Mouse (Mus musculus): ENCODE data around the gene Bcl10.
"Not testable (repeated sequence)": the region's sequence is repeated elsewhere in the genome, so short reads cannot be mapped to it uniquely, and the experiment has no call there.

Gene Bcl10

DNA sequence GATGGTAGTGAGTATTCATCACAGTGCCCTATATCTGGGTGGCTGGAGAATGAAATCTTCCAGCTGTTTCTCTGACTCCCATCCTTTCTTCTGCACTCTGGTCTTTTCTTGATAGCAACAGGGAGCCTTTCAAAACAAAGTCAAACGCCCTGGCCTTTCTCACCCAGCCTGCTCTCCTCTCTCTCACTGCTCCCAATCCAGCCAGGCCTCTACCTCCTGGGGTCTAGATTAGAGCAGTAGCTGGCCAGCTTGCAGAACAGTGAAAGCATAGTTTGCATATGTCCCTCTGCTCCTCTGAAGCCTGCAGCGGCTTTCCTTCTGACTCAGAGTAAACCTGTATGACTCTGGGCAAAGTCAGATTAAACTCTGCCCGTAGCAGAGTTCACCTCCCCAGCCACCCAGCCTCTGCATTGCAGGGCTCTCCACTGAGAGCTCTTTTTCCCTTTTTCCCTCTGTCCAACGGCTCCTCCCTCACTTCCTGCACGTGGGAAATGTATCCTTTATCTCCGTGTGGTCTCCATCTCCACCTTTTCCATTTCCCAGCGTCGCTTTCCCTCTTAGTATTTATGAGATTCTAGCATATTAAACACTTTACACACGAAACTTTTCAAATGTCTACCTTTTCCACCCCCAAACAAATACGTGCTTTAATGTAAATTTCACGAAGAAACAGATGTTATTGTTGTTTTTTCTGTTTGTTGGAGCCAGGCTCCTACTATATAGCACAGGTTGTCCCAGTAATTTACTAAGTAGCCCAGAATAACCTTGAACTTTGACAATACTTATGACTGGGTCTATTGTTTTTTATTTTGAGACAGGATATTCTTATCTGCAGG is at the start of gene Bcl10:
Gene Bcl10, plus strand, starts transcription at position 786 of the 836 bp plus-strand sequence.
- no peak for DNase-seq (ENCODE audit: low read depth, low spot score)

GRCm38 (mm10) chr3:145873271-145873670 is 49.3 kb upstream of the Bcl10 start:
- peak; percentile 93 for DNase-seq (ENCODE audit: low read depth, low spot score)

DNA sequence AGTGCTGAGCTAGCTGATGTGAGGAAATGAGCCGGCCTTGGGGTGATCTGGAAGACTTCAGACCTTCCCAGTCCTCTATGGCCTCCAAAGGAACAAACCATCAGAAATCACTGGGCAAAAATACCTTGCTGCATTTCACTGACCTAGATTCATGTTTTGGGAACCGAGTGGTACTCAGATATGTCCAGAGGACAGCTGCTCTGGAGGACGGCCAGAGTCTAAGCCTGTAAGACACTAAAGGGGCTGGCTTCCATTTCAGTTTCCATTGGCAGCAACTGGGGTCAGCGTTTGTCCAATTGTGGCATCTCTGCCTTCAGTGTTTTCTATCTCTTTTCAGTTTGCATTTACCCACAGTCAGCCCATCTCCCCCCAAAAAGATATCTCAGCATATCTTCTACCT is 48.5 kb upstream of the Bcl10 start:
- DNase-seq (ENCODE audit: low read depth, low spot score), result no peak

DNA sequence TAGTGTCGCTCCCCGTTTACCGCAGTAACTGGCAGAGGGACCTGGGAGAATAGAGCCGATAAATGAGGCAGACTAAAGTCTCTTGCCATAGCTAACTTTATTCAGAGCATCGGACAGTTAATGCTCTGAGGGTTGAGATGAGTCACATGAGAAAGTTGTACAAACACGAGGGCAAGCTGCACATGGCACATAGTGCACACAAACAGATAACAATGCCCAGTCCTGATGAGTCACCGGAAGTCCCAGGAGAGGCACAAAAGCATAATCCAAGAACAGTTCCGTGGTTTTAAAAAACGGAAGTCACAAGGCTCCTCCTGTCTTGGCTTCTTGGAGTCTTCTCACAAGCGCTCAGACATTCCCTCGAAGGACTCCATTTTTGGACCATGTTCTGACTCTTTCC is 46.5 kb upstream of the Bcl10 start:
- peak; percentile 36 for DNase-seq (ENCODE audit: low read depth, low spot score)

GRCm38 (mm10) chr3:145878867-145879266 is 43.7 kb upstream of the Bcl10 start:
- DNase-seq (ENCODE audit: low read depth, low spot score), result not testable (repeated sequence)

- DNase-seq (ENCODE audit: low read depth, low spot score), result no peak
Measured at GRCm38 (mm10) chr3:145880335-145880734, 42.3 kb upstream of the Bcl10 start.

- no peak for DNase-seq (ENCODE audit: low read depth, low spot score)
Measured at GRCm38 (mm10) chr3:145882076-145882874, 40.3 kb upstream of the Bcl10 start.

- DNase-seq (ENCODE audit: low read depth, low spot score), result no peak
Measured at GRCm38 (mm10) chr3:145883233-145883632, 39.4 kb upstream of the Bcl10 start.

DNA sequence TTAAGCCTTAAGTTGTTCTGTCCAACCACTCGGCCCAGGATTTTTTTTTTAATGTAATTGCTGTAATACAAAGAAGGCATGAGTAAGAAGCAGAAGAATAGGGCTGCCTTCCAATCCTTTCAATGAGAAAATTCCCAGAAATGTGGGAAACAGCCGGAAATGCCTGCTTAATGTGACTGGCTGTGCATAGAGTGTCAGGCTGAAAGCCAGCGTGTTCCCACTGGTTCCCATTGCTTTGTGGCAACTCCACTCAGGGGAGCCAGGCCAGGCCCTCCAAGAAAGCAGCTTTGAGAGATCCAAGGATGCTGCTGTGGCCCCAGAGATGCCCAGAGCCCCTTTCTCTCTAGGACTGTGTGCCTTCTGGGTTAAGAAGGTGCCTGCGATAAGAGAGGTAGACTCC is 37.2 kb upstream of the Bcl10 start:
- no peak for DNase-seq (ENCODE audit: low read depth, low spot score)

DNA sequence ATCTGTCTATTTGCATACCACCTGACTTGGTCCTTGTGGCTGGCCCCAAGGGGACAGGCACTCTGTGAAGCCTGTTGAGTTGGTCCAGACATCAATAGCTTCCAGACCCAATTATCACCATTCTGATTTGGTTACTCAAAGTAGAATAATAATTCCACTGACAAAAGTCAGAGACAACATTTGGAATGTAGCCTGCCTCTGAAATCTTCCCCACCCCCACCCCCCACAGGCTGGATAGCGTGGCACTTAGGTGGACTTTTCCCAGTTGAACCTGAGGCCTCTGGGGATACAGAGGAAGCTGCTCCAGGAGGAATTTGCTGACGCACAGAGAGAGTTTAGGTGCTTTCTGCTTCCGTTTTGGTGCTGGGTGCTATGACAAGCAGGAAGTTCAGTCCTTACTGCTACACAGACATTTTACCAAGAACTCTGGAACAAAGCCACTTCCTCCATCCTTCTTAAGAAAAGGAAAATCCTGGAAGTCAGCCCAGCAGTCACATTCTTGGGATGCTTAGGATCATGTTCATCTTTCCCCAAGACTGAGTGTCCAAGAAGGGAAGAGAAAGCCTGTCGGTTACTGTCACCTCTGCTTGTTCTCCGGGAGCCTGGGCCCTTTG is 36.6 kb upstream of the Bcl10 start:
- peak; percentile 50 for DNase-seq (ENCODE audit: low read depth, low spot score)

- DNase-seq (ENCODE audit: low read depth, low spot score), result no peak
Measured at GRCm38 (mm10) chr3:145887430-145887971, 35.1 kb upstream of the Bcl10 start.

DNA sequence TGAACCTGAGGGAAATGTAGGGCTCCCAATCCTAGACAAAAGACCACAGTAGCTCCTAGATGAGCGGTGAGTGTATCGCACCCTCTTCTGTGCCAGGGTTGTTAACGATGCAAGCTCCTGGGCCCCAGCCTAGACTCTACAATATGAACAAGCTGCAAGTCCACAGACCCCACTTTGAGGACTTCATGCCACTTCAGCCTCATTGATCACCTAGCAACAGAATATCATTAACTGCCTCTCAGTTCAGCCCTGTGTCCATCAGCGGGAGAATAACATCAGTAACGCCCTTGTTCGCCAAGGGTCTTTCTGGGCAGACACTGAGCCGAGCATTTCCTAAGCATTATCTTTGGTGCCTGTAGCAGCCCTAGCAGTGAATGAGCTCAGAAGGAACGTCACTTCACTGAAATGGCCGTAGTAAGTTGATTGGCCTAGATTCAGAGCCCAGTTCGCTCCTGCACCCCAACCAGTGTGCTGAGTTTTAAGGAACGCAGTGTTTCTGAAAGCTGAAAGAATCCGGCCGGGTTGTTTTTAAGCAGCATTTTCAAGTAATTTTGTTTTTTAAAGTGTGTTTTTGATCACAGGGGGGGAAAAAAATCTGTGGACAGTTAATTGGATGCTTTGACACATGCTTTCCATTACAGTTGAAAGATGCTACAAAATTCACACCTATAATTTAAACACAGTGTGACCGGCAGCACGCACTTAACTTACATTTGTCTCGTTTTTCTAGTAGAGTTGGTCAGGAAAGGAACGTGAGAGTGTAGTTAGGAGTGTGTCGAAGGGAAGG is 32.1 kb upstream of the Bcl10 start:
- DNase-seq (ENCODE audit: low read depth, low spot score), result no peak

DNA sequence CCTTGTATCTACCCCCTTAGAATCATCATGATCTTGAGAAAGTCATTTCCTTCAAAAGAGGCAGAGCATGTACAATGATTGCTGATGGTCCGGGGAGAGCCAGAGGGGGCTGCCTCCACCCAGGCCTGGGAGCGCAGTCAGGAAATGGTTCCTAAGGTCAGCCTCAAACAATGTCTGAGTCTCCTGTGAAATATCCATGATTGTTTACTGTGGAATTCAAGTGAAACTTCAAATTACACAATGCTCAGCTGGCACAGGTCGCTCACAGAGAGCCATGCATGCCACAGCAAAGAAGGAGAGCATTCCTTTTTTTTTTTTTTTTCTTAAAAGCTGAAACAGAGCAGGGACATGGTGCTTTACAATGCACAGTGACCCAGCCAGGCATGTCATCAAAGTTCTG is 30.2 kb upstream of the Bcl10 start:
- no peak for DNase-seq (ENCODE audit: low read depth, low spot score)

DNA sequence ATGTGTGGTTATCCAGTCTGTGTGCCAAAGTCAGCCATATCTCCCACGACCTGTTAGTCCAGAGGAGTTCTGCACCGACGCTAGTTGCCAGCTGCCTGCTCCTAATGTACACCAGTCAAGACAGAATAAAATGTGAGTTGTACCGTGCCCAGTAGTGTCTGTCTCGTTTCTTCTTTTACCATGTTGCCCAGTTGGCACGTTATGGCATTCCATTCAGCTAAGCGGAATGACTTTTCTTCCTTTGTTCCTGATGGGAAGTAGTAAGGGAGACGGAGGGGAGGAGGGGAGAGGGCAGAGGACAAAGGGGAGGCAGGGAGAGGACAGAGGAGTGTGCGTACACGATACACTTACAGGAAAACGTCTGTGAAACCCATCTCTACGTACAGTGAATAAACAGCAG is 28.5 kb upstream of the Bcl10 start:
- no peak for DNase-seq (ENCODE audit: low read depth, low spot score)

- DNase-seq (ENCODE audit: low read depth, low spot score), result no peak
Measured at GRCm38 (mm10) chr3:145897749-145898148, 24.9 kb upstream of the Bcl10 start.

DNA sequence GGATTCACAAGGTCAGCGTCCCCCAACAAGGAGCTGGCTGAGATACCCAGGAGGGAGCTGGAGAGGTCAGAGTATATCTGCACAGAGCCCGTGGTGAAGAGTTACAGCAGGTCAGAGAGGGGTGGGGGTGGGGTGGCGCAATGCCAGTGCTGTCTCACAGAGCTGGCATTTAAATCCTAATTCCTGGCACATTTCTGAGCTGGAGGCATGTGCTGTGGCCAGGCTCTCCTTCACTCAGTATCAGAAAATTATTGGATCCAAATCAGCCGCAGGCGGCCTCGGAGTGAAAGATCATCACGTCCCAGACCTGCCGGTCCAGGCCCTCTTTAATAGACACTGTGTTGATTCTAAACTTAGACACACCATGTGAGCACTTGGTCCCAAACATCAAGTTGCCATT is 22.8 kb upstream of the Bcl10 start:
- no peak for DNase-seq (ENCODE audit: low read depth, low spot score)

DNA sequence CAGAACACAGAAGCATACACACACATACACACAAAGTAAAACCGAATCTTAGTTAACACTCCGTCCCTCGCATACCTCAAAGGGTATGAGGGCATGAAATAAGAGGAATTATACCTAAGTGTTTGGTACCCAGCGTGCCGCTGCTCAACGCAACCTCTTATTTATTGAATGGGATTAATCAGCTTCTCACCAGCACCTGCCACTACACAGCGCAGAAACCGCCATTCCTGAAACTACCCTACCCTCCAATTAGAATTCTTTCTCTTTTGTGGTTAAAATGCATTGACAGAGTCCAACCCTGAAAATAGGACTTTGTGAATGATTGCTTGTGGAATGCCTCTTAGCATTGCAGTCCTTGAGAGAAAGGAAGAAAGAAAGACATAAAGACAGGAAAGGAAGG is 19.1 kb upstream of the Bcl10 start:
- DNase-seq (ENCODE audit: low read depth, low spot score), result no peak

DNA sequence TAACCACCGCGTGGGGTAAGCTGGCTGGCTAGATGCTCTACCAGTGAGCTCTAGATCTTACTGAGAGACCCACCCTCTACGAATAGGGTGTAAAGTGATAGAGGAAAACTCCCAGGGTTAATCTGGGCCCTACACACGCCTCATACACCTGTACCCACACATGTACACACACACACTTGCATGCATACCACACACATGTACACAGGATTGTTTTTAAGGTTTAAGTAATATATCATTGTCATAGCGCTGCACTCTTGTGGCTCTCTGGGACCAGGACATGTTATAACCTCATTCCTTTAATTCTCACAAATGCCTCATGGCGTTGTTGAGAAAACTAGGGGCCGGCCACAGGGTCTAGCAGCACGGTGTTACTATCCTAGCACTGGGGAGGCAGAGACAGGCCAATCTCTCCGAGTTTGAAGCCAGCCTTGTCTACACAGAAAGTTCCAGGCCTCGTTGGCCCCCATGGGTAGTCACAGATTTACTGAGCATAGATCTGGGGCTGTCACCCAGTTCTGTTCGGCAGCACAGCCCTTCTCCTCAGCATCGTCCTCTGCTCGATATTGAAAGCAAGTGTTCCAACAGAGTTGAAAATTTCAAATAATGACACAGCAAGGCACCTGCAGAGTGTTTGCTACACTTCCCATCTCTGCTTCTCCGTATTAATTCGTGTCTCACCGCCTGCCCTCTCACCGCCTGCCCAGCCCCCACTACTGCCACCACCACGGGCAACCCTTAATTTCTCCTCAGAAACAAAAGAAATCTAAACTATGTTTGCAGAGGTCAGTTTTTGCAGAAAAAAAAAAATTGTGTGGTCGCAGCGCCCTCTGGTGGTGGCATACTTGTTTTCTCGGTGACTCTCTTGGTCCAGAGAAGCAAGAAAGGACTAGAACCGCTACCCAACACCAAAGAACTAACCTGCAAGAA is 17.5 kb upstream of the Bcl10 start:
- peak; percentile 67 for DNase-seq (ENCODE audit: low read depth, low spot score)

- no peak for DNase-seq (ENCODE audit: low read depth, low spot score)
Measured at GRCm38 (mm10) chr3:145906582-145906981, 16.0 kb upstream of the Bcl10 start.

DNA sequence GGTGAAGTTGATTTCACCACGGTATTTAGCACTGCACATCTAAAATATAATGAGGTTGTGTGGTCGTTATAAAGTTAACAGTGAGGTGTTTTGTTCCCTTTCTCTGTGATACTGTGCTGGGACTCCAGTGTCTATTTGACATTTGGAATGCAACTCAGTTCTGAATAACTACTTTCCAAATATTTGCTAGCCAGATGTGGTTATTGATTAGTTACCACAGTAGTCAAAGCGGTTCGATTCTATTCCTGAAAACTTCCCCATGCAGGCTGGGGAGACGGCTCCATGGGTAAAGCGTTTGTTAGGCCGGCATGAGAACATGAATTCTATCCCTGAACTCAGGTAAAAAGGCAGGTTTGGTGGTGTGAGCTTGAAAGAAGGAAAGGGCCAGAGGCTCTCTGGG is 10.1 kb upstream of the Bcl10 start:
- DNase-seq (ENCODE audit: low read depth, low spot score), result no peak
